Mouse (Mus musculus): ENCODE measurements at regions not wholly inside any gene's neighbourhood (a gene's known extent, or its start where the extent isn't known, plus 50 kb on each side); places are given as distances from the start of the nearest gene placed in this dataset.

DNA sequence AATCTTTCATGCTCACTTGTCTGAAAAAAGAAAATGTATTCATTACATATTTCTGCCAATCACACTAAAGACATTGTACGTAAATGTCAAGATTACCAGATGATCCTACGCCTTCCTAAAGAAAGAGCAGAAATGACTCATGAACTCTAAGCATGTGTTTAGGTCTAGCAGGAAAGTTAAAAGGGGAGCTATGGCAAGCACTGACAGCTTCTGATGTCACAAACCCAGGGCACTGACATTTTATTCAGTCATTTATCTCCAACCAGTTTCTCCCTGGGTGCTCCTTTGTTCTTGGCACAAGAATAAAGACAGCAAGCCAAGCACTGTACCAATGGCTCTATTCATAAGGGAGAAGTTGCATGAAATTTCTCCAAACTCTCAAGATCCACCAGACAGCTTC is 133.0 kb downstream of the Mat2b start:
- Histone ChIP-seq H3K27me3 (no peaks in the 10 kb centered on the region), H3K4me3 (no peak overlapping the region), H3K4me2 (no peak overlapping the region), H3K4me1 (no peaks in the 10 kb centered on the region), H3K27ac (no peak overlapping the region), H3K36me3 (no peaks in the 10 kb centered on the region), H3K9ac (no peak overlapping the region), H3K9me3 (no peaks in the 10 kb centered on the region)
- 95% methylated on average over 2 of the region's 2 CpGs for WGBS
- no peak for ATAC-seq (ENCODE audit: insufficient number of reproducible peaks, insufficient read depth, low FRiP score, low TSS enrichment, low read depth)

DNA sequence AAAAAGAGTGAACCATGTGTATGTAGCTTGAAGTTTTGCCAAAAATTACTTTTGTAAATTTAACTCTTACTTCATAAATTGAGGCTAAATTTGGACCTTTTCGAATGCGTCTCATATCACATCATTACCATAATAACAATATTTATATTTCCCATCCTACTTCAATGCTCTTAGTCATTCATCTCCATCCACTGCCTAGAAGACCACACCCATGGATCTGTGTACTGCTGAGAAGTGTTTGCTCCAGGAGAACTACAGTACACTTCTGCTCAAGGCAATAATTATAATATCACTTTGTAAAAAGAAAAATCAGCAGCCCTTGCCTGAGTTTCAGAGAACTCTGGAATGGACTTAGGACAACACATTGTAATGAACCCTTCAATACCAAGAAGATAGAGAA is 133.6 kb downstream of the Mat2b start:
- Histone ChIP-seq H3K4me2 (no peak overlapping the region), H3K36me3 (no peaks in the 10 kb centered on the region), H3K4me3 (no peak overlapping the region), H3K4me1 (no peaks in the 10 kb centered on the region), H3K27ac (no peak overlapping the region), H3K27me3 (no peaks in the 10 kb centered on the region), H3K9me3 (no peaks in the 10 kb centered on the region), H3K9ac (no peak overlapping the region)
- WGBS, result 95% methylated on average over 2 of the region's 2 CpGs
- ATAC-seq (ENCODE audit: insufficient number of reproducible peaks, insufficient read depth, low FRiP score, low TSS enrichment, low read depth), result no peak

DNA sequence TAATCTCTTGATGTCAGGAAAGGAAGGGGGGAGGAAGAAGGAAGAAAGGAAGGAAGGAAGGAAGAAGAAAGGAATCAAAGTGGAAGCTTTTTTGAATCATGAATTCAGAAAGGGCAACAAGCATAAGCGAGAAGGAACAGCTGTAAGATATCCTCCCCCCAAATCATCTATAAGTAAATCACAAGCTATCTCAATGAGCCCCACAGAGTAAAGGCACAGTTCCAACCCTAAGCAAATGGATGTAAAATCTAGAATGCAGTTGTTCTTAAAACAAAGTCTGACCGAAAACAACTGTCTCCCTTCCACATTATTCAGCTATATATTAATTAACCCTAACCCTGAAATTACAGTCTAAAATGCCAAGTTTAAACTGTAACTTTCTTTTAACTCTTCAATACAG is 136.5 kb downstream of the Mat2b start:
- Histone ChIP-seq H3K9ac (no peak overlapping the region), H3K4me3 (no peak overlapping the region), H3K27ac (no peak overlapping the region), H3K9me3 (no peaks in the 10 kb centered on the region), H3K4me2 (no peak overlapping the region), H3K27me3 (no peaks in the 10 kb centered on the region), H3K36me3 (no peaks in the 10 kb centered on the region), H3K4me1 (no peaks in the 10 kb centered on the region)
- ATAC-seq (ENCODE audit: insufficient number of reproducible peaks, insufficient read depth, low FRiP score, low TSS enrichment, low read depth), result no peak
- 89% methylated on average over 2 of the region's 2 CpGs for WGBS

DNA sequence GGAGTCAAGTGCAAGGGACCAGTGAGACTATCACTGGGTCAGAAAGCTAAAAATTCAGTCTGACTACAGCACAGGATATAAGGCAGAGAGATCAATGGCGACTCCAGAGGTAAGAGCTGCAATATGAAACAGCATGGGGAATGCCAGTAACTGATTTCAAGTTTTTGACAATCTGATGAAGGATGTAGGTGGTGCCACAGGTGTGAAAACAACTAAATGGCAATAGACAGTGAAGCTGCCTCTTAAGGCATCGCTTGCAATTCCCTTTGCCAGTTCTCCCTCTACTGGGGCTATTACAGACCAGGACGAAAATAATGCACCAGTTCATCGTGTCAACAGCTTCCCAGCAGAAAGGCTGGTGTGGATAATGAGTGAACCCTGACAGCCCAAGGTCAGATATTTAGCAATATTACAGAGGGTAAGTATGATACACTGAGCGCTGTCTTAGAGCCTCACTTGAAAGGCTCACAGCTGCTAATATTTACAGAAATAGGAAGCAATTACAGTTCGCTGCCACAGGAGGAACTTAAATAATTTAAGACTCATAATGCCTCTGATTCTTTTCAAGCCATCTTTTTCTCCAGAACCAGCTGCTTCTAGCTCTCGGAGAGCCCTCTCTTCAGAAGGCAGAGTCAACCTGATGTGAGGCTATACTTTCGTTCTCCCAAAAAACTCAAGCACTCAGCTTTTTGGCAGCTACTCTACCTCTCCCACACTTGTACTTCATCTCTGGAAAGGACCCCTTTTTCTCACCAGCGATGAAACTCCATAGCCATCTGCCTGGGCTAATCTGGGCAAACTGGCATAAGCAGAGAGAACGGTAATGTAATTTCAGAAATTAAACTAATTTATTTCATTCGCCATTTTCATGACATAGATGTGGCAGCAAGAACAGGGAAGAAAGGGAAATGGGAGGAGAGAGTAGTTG is 139.9 kb downstream of the Mat2b start:
- H3K27me3 ChIP-seq, result no peaks in the 10 kb centered on the region
- H3K4me3 ChIP-seq, result no peak overlapping the region
- ATAC-seq (ENCODE audit: insufficient number of reproducible peaks, insufficient read depth, low FRiP score, low TSS enrichment, low read depth), result no peak

DNA sequence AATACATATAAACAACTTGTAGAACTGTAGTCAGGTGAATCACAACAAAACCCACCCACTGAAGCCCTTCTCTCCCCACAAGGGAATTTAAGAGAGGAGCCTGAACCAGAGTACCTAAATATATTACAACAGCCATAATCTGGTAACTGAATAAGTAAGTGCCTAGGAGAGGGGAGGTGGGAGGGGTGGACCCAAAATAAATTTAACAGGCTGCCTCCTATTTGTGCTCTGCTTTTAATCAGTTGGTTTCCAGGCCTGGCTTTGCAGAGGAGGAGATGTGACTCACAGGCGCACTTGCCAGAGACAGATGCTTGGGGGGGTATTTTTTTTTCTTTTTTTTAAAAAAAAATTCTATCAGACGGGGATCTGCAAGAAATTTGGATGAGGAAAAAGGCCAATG is 142.9 kb downstream of the Mat2b start:
- 37% methylated on average over 2 of the region's 2 CpGs for WGBS
- no peak overlapping the region for H3K4me2 ChIP-seq
- no peaks in the 10 kb centered on the region for H3K27me3 ChIP-seq
- no peak for ATAC-seq (ENCODE audit: insufficient number of reproducible peaks, insufficient read depth, low FRiP score, low TSS enrichment, low read depth)
- H3K9ac ChIP-seq, result no peak overlapping the region
- no peaks in the 10 kb centered on the region for H3K9me3 ChIP-seq
- H3K4me3 ChIP-seq, result no peak overlapping the region
- no peaks in the 10 kb centered on the region for H3K4me1 ChIP-seq
- H3K27ac ChIP-seq, result no peak overlapping the region
- H3K36me3 ChIP-seq, result no peaks in the 10 kb centered on the region

More for the DNA sequence above, 139.9 kb downstream of the Mat2b start:
- Histone ChIP-seq H3K9me3 (no peaks in the 10 kb centered on the region), H3K36me3 (no peaks in the 10 kb centered on the region), H3K27ac (no peak overlapping the region), H3K4me1 (no peaks in the 10 kb centered on the region), H3K9ac (no peak overlapping the region), H3K4me2 (no peak overlapping the region)
- WGBS, result 61% methylated on average over 11 of the region's 11 CpGs

DNA sequence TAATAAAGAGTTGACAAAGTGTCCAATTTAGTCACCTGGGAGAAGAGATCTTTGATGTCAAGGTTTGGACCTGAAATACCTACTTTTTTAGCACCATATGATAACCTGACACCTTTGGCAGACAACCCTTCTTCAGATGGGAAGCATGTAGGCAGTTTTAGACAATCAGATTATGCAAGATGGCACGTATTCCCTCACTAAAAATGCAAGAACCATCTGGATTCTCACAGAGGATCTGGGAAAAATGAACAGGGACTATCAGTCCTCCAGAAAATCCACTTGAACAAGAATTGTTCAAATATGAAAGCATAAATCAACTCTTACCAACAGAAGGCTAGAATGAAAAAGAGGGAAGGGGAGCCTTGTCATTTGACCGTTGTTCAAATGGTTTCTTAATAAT is 148.4 kb downstream of the Mat2b start:
- WGBS, result 81% methylated on average over 2 of the region's 2 CpGs
- no peak overlapping the region for H3K27ac ChIP-seq
- H3K9me3 ChIP-seq, result no peaks in the 10 kb centered on the region
- no peaks in the 10 kb centered on the region for H3K4me1 ChIP-seq
- no peaks in the 10 kb centered on the region for H3K27me3 ChIP-seq
- no peaks in the 10 kb centered on the region for H3K36me3 ChIP-seq
- ATAC-seq (ENCODE audit: insufficient number of reproducible peaks, insufficient read depth, low FRiP score, low TSS enrichment, low read depth), result no peak
- no peak overlapping the region for H3K4me3 ChIP-seq
- no peak overlapping the region for H3K4me2 ChIP-seq
- no peak overlapping the region for H3K9ac ChIP-seq

DNA sequence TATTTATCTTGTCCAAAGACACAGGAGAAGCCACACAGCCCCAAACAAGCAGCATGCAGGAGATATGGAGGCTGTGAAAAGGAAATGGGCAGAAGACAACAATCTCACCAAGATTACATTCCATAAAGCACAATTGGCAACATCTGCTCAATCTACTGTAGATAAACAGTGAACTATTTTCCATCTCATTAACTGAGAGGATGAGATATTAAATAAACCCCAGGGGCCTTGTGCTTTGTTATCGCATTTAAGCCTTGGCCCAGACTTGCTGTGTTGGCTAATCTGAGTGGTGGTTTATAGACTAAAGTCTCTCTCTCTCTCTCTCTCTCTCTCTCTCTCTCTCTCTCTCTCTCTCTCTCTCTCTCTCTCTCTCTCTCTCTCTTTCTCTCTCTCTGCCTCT is 149.5 kb downstream of the Mat2b start:
- no peaks in the 10 kb centered on the region for H3K36me3 ChIP-seq
- H3K27ac ChIP-seq, result no peak overlapping the region
- WGBS, result 78% methylated on average over 1 of the region's 1 CpGs
- no peak overlapping the region for H3K9ac ChIP-seq
- no peaks in the 10 kb centered on the region for H3K4me1 ChIP-seq
- H3K27me3 ChIP-seq, result no peaks in the 10 kb centered on the region
- H3K9me3 ChIP-seq, result no peaks in the 10 kb centered on the region
- no peak overlapping the region for H3K4me3 ChIP-seq
- no peak overlapping the region for H3K4me2 ChIP-seq
- no peak for ATAC-seq (ENCODE audit: insufficient number of reproducible peaks, insufficient read depth, low FRiP score, low TSS enrichment, low read depth)

DNA sequence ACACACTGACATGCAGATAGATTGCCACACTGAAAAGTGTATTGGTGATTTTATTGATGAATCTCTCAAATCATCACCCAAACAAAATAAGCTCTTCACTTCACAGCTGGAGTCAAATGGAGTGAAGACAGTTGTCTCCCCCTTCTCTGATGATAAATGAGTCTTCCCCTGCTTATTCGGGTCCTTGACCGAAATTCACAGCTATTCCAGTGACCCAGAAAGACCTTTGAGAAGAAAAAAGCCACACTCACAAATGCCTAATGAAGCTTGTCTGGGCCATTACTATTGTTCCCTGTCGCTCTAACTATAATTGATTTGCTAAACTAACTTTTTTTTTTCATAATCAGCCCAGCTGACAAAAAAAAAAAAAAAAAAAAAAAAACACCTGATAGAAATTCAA is 154.8 kb downstream of the Mat2b start:
- H3K27ac ChIP-seq, result no peak overlapping the region
- no peak overlapping the region for H3K4me3 ChIP-seq
- no peaks in the 10 kb centered on the region for H3K36me3 ChIP-seq
- 69% methylated on average over 3 of the region's 3 CpGs for WGBS
- ATAC-seq (ENCODE audit: insufficient number of reproducible peaks, insufficient read depth, low FRiP score, low TSS enrichment, low read depth), result no peak
- H3K27me3 ChIP-seq, result no peaks in the 10 kb centered on the region
- no peak overlapping the region for H3K4me2 ChIP-seq
- H3K9me3 ChIP-seq, result no peaks in the 10 kb centered on the region
- H3K4me1 ChIP-seq, result no peaks in the 10 kb centered on the region
- H3K9ac ChIP-seq, result no peak overlapping the region

DNA sequence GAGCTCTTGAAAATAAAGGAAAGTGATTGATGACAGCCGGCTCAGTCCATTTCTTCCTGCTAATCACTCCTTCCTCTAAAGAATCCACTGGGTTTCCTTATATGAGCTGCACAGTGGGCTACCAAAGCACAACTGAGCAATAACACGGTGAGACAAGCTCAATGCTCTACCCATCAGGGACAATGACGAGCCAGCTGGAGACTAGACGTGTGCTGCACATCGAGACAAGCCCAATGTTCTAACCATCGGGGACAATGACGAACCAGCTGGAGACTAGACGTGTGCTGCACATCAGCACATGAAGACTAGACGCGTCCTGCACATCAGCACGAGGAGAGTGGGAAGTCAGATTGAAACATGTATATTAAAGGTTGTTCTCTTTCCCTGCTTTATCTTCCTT is 155.2 kb downstream of the Mat2b start:
- no peak overlapping the region for H3K4me2 ChIP-seq
- no peaks in the 10 kb centered on the region for H3K27me3 ChIP-seq
- no peak overlapping the region for H3K4me3 ChIP-seq
- no peaks in the 10 kb centered on the region for H3K4me1 ChIP-seq
- H3K36me3 ChIP-seq, result no peaks in the 10 kb centered on the region
- no peak for ATAC-seq (ENCODE audit: insufficient number of reproducible peaks, insufficient read depth, low FRiP score, low TSS enrichment, low read depth)
- H3K9me3 ChIP-seq, result no peaks in the 10 kb centered on the region
- no peak overlapping the region for H3K27ac ChIP-seq
- 83% methylated on average over 11 of the region's 11 CpGs for WGBS
- H3K9ac ChIP-seq, result no peak overlapping the region

DNA sequence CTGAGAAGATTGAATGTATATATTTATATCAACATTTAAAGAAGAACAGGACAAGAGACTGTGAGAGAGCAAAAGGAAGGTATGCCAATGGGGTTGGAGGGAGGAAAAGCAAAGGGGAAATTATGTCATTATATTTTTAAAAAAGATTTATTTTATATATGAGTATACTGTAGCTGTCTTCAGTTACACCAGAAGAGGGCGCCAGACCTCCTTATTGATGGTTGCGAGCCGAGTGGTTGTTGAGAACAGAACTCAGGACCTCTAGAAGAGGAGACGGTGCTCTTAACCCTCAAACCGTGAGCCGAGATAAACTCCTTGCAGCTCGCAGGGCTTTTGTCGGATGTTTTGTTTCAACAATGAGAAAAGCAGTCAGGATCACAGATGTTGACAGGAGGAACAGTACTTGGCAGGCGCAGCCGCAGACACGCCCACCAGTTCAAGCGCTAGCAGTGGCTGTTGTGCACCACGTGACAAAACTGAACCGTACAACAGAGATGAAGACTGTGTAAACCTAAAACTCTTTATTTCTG is 158.7 kb downstream of the Mat2b start:
- H3K9me3 ChIP-seq, result no peaks in the 10 kb centered on the region
- no peaks in the 10 kb centered on the region for H3K27me3 ChIP-seq
- 82% methylated on average over 14 of the region's 14 CpGs for WGBS
- no peak overlapping the region for H3K9ac ChIP-seq
- H3K36me3 ChIP-seq, result no peaks in the 10 kb centered on the region
- H3K4me2 ChIP-seq, result no peak overlapping the region
- ATAC-seq (ENCODE audit: insufficient number of reproducible peaks, insufficient read depth, low FRiP score, low TSS enrichment, low read depth), result no peak
- H3K4me1 ChIP-seq, result no peaks in the 10 kb centered on the region
- no peak overlapping the region for H3K4me3 ChIP-seq
- H3K27ac ChIP-seq, result no peak overlapping the region

DNA sequence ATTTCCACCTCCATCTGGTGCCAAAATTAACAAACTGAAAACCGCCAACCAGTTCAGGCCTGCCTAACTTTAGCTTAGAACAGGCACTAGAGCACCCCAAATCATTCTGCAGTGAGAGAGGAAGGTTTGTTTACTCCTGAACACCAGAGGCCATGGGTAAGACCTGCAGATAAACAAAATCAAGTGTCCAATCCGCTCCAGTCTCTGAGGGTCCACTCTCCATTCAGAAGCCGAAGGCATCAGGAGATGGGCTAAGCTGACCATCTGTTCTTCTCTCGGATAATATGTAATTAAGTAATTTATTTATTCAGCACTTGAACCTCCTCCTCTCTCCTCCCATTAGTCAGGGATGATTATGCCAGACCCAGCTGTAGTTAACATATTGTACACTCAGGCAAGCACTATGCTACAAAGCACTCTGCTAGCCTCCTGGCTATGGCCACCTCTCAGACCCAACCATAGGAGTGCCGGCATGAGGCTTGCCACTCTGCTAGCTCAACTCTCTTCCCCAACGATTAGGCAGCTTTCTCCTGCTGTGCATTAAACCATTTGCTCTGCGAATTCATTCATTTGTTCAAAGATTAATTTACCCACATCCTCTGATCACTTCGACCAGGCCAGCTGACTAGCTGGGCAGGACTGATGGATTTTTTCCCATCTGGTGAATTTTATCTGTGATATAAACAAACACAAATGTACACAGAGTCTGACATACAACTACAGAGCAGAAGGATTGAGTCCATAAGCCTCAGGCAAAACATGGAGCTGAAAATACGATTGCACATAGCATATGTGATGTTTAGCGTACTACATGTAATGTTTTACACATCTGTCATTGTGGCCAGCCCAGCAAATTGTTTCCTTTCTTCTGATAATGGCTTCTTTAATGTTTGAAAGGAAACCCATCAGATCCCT is 184.4 kb downstream of the Mat2b start:
- Histone ChIP-seq H3K27me3 (no peaks in the 10 kb centered on the region), H3K36me3 (no peaks in the 10 kb centered on the region), H3K4me1 (no peaks in the 10 kb centered on the region), H3K4me2 (no peak overlapping the region), H3K9ac (no peak overlapping the region), H3K9me3 (no peaks in the 10 kb centered on the region), H3K27ac (no peak overlapping the region), H3K4me3 (no peak overlapping the region)
- 73% methylated on average over 10 of the region's 10 CpGs for WGBS
- no peak for ATAC-seq (ENCODE audit: insufficient number of reproducible peaks, insufficient read depth, low FRiP score, low TSS enrichment, low read depth)
